Mouse (Mus musculus): ENCODE measurements around the gene Cluh.

Cluh gene

GRCm38 (mm10) chr11:74647966-74648365, 1.3 kb upstream of the Cluh start:
- DNase-seq (ENCODE audit: low spot score in 2 of 2) = no peak

GRCm38 (mm10) chr11:74648676-74649075, 619 bp upstream of the Cluh start:
- DNase-seq (ENCODE audit: low spot score in 2 of 2) = no peak

- peak; percentile 37 to 62 for DNase-seq (ENCODE audit: low spot score in 2 of 2)
Observed at GRCm38 (mm10) chr11:74649647-74650551, 604 bp downstream of the Cluh start.

- no peak for DNase-seq (ENCODE audit: low spot score in 2 of 2)
Observed at GRCm38 (mm10) chr11:74650576-74651100, 1.3 kb downstream of the Cluh start.

GRCm38 (mm10) chr11:74652791-74653191, 3.5 kb downstream of the Cluh start:
- DNase-seq (ENCODE audit: low spot score in 2 of 2) = no peak

GRCm38 (mm10) chr11:74653385-74653784, 4.1 kb downstream of the Cluh start:
- no peak for DNase-seq (ENCODE audit: low spot score in 2 of 2)

- no peak for DNase-seq (ENCODE audit: low spot score in 2 of 2)
Observed at GRCm38 (mm10) chr11:74655941-74656340, 6.6 kb downstream of the Cluh start.

GRCm38 (mm10) chr11:74660336-74660735, 11.0 kb downstream of the Cluh start:
- DNase-seq (ENCODE audit: low spot score in 2 of 2) = no peak

GRCm38 (mm10) chr11:74661641-74662040, 12.3 kb downstream of the Cluh start:
- no peak for DNase-seq (ENCODE audit: low spot score in 2 of 2)

- DNase-seq (ENCODE audit: low spot score in 2 of 2) = no peak
Observed at GRCm38 (mm10) chr11:74662221-74662620, 12.9 kb downstream of the Cluh start.

- no peak for DNase-seq (ENCODE audit: low spot score in 2 of 2)
Observed at GRCm38 (mm10) chr11:74664279-74664678, 15.0 kb downstream of the Cluh start.

GRCm38 (mm10) chr11:74664906-74665305, 15.6 kb downstream of the Cluh start:
- no peak for DNase-seq (ENCODE audit: low spot score in 2 of 2)

- DNase-seq (ENCODE audit: low spot score in 2 of 2) = no peak
Observed at GRCm38 (mm10) chr11:74665631-74666283, 16.5 kb downstream of the Cluh start.

GRCm38 (mm10) chr11:74666284-74666652, 17.0 kb downstream of the Cluh start:
- no peak for DNase-seq (ENCODE audit: low spot score in 2 of 2)

GRCm38 (mm10) chr11:74666776-74667581, 17.7 kb downstream of the Cluh start:
- DNase-seq (ENCODE audit: low spot score in 2 of 2) = no peak

GRCm38 (mm10) chr11:74667582-74668010, 18.3 kb downstream of the Cluh start:
- DNase-seq (ENCODE audit: low spot score in 2 of 2) = no peak

- DNase-seq (ENCODE audit: low spot score in 2 of 2) = no peak
Observed at GRCm38 (mm10) chr11:74668466-74668865, 19.2 kb downstream of the Cluh start.

GRCm38 (mm10) chr11:74668971-74669370, 19.7 kb downstream of the Cluh start:
- no peak for DNase-seq (ENCODE audit: low spot score in 2 of 2)

GRCm38 (mm10) chr11:74670151-74670550, 20.9 kb downstream of the Cluh start:
- no peak for DNase-seq (ENCODE audit: low spot score in 2 of 2)

GRCm38 (mm10) chr11:74671013-74671412, 21.7 kb downstream of the Cluh start:
- no peak for DNase-seq (ENCODE audit: low spot score in 2 of 2)

GRCm38 (mm10) chr11:74671839-74672238, 22.5 kb downstream of the Cluh start:
- no peak for DNase-seq (ENCODE audit: low spot score in 2 of 2)

Measured in urinary bladder, adult 18-20 months (tissue).